Mouse (Mus musculus) small intestine, adult 2 months (tissue): ENCODE data around the gene Gimap3.

Experiments used
- CTCF ChIP-seq: fragments of 200-500 bp; IDR thresholded peaks from 2 replicates; pipeline ENCODE4 v1.5.1; 2012; ENCODE audit warnings: low read depth, mild to moderate bottlenecking, control low read depth, inconsistent platforms, low read length, moderate library complexity, mixed read lengths; ENCODE audit not compliant: insufficient replicate concordance, insufficient read length; ENCODE audit errors: extremely low read depth
- POLR2A ChIP-seq: fragments of 200-500 bp; IDR thresholded peaks from 2 replicates; pipeline ENCODE4 v1.6.1; 2012; ENCODE audit warnings: low read depth, mild to moderate bottlenecking, control low read depth, inconsistent platforms, low read length, moderate library complexity

- TF ChIP-seq CTCF (no peak), POLR2A (no peak)
Measured at GRCm38 (mm10) chr6:48737688-48738087, 33.0 kb downstream of the Gimap3 start.
